Mouse (Mus musculus) heart, embryonic 14.5 days (tissue): Measurements from ENCODE around the gene Nap1l4. TPM values are rescaled to one million over a fixed set of nuclear protein-coding genes. Genes with fewer than 3 reads are reported as not detected.

Experiments used
- ATAC-seq: fragments of 200-750 bp; cut with Nextera tagmentation; 2 replicates; pipeline ENCODE4 v1.8.0; 2017; ENCODE audit warnings: low read depth, moderate TSS enrichment; ENCODE audit not compliant: insufficient number of reproducible peaks, insufficient read depth, low FRiP score
- H3K27ac ChIP-seq, 2 experiments: fragments of 200-500 bp in 1 of 2; fragments of 300-500 bp in 1 of 2; sonication (generic) in 1 of 2; replicated peaks in 1 of 2; 2 replicates each; pipeline ENCODE4 v1.5.1; 2012 to 2014; ENCODE audit warnings: low read depth in 2 of 2, low read length in 2 of 2, control low read depth in 1 of 2, mild to moderate bottlenecking in 1 of 2, mixed read lengths in 1 of 2; ENCODE audit not compliant: control insufficient read depth in 1 of 2, insufficient read depth in 1 of 2
- H3K27me3 ChIP-seq: fragments of 300-500 bp; sonication (generic); 2 replicates; pipeline ENCODE4 v1.6.1; 2014; ENCODE audit warnings: mild to moderate bottlenecking, low read length, control low read depth; ENCODE audit not compliant: control insufficient read depth, insufficient read depth
- H3K36me3 ChIP-seq: fragments of 300-500 bp; sonication (generic); 2 replicates; pipeline ENCODE4 v1.6.1; 2014; ENCODE audit warnings: mild to moderate bottlenecking, control low read depth, low read length, mixed read lengths; ENCODE audit not compliant: control insufficient read depth, insufficient read depth
- H3K4me1 ChIP-seq, 2 experiments: fragments of 200-500 bp in 1 of 2; fragments of 300-500 bp in 1 of 2; sonication (generic) in 1 of 2; 2 replicates each; pipeline ENCODE4 v1.6.1; 2012 to 2014; ENCODE audit warnings: low read length in 2 of 2, control low read depth in 1 of 2, mixed read lengths in 1 of 2; ENCODE audit not compliant: control insufficient read depth in 2 of 2, insufficient read depth in 2 of 2
- H3K4me2 ChIP-seq: fragments of 300-500 bp; sonication (generic); 2 replicates; pipeline ENCODE4 v1.6.1; 2014; ENCODE audit warnings: mild to moderate bottlenecking, low read length
- H3K4me3 ChIP-seq, 2 experiments: fragments of 200-500 bp in 1 of 2; fragments of 300-500 bp in 1 of 2; sonication (generic) in 1 of 2; 2 replicates each; pipeline ENCODE4 v1.5.1; 2012 to 2014; ENCODE audit warnings: low read length in 2 of 2, mild to moderate bottlenecking in 2 of 2, control low read depth in 1 of 2, low read depth in 1 of 2, moderate library complexity in 1 of 2; ENCODE audit not compliant: control insufficient read depth in 1 of 2, insufficient read depth in 1 of 2
- H3K9ac ChIP-seq: fragments of 300-500 bp; sonication (generic); 2 replicates; pipeline ENCODE4 v1.6.1; 2014; ENCODE audit warnings: mild to moderate bottlenecking, low read length
- H3K9me3 ChIP-seq: fragments of 300-500 bp; sonication (generic); 2 replicates; pipeline ENCODE4 v1.6.1; 2016; ENCODE audit warnings: low read length, control low read depth; ENCODE audit not compliant: control insufficient read depth
- WGBS: fragments of 180-500 bp; shearing (Covaris S2); extraction: QIAGEN DNeasy Blood & Tissue Kit; methylation state at CpG from one replicate; pipeline ENCODE4 v1.1.7; 2014; 5-methylcytosine and 5-hydroxymethylcytosine counted together
- polyA plus RNA-seq: library from polyadenylated mRNA; unstranded; fragments of >200 nt; fragmentation: Nextera tagmentation; extraction: Ambion mirVana; gene quantifications from 2 replicates; pipeline ENCODE4 v1.2.1, GENCODE M21; 2014

Nap1l4 gene
- 108 and 114 TPM in 2 replicates for polyA plus RNA-seq

GRCm38 (mm10) chr7:143548976-143549457 lies at the start of gene Nap1l4:
Gene Nap1l4, minus strand, starts transcription at chr7:143549106.
- peak; percentile 97 for ATAC-seq
- Histone ChIP-seq H3K4me3 (peak within 1 kb of the TSS; percentile 89 to 96), H3K27me3 (no peaks in the 10 kb centered on the region), H3K36me3 (peaks cover 13% of the 10 kb centered on the region; the same call in 1 of the 2 replicates), H3K4me1 (peaks cover 2 to 15% of the 10 kb centered on the region in 2 experiments; a peak in 3 of 4 replicates), H3K9ac (peak within 1 kb of the TSS; percentile 95), H3K4me2 (peak within 1 kb of the TSS; percentile 76), H3K27ac (peak within 1 kb of the TSS; percentile 93 to 94), H3K9me3 (no peaks in the 10 kb centered on the region)
- under 1% methylated on average over 43 of the region's 43 CpGs for WGBS

GRCm38 (mm10) chr7:143594865-143595264 lies 46.0 kb upstream of the Nap1l4 start:
- Histone ChIP-seq H3K4me2 (no peak overlapping the region), H3K4me3 (no peak overlapping the region), H3K9ac (no peak overlapping the region), H3K9me3 (no peaks in the 10 kb centered on the region), H3K36me3 (peaks cover 23% of the 10 kb centered on the region; the same call in 1 of the 2 replicates), H3K27ac (no peak overlapping the region), H3K4me1 (peaks cover 10 to 19% of the 10 kb centered on the region in 2 experiments), H3K27me3 (no peaks in the 10 kb centered on the region)
- ATAC-seq, result no peak
- WGBS, result 48% methylated on average over 5 of the region's 5 CpGs

- peaks cover 48% of the 10 kb centered on the region for H3K36me3 ChIP-seq
- no peak for ATAC-seq
- H3K4me2 ChIP-seq, result no peak overlapping the region
- H3K9ac ChIP-seq, result no peak overlapping the region
- WGBS, result 92% methylated on average over 10 of the region's 10 CpGs
- H3K4me1 ChIP-seq, result peaks cover 9 to 11% of the 10 kb centered on the region in 2 experiments
- no peaks in the 10 kb centered on the region for H3K9me3 ChIP-seq
- no peaks in the 10 kb centered on the region for H3K27me3 ChIP-seq
- H3K4me3 ChIP-seq, result no peak overlapping the region
- no peak overlapping the region for H3K27ac ChIP-seq
Observed at GRCm38 (mm10) chr7:143592255-143592654, 43.3 kb upstream of the Nap1l4 start.

- H3K4me3 ChIP-seq, result no peak overlapping the region
- H3K36me3 ChIP-seq, result peaks cover 81% of the 10 kb centered on the region
- no peaks in the 10 kb centered on the region for H3K27me3 ChIP-seq
- no peak for ATAC-seq
- no peak overlapping the region for H3K9ac ChIP-seq
- 77% methylated on average over 4 of the region's 4 CpGs for WGBS
- no peaks in the 10 kb centered on the region for H3K9me3 ChIP-seq
- no peak overlapping the region for H3K27ac ChIP-seq
- H3K4me2 ChIP-seq, result no peak overlapping the region
- no peaks in the 10 kb centered on the region for H3K4me1 ChIP-seq
Observed at GRCm38 (mm10) chr7:143588006-143588405, 39.1 kb upstream of the Nap1l4 start.

GRCm38 (mm10) chr7:143587586-143587985 lies 38.7 kb upstream of the Nap1l4 start:
- WGBS, result 85% methylated on average over 5 of the region's 5 CpGs
- Histone ChIP-seq H3K9me3 (no peaks in the 10 kb centered on the region), H3K27me3 (no peaks in the 10 kb centered on the region), H3K27ac (no peak overlapping the region), H3K36me3 (peaks cover 82% of the 10 kb centered on the region), H3K4me1 (no peaks in the 10 kb centered on the region), H3K4me3 (no peak overlapping the region), H3K4me2 (no peak overlapping the region), H3K9ac (no peak overlapping the region)
- ATAC-seq, result no peak

GRCm38 (mm10) chr7:143583956-143584355 lies 35.0 kb upstream of the Nap1l4 start:
- Histone ChIP-seq H3K9me3 (no peaks in the 10 kb centered on the region), H3K27ac (no peak overlapping the region), H3K27me3 (no peaks in the 10 kb centered on the region), H3K36me3 (peaks cover 80% of the 10 kb centered on the region), H3K9ac (no peak overlapping the region), H3K4me2 (no peak overlapping the region), H3K4me1 (no peaks in the 10 kb centered on the region), H3K4me3 (no peak overlapping the region)
- WGBS, result 23% methylated on average over 3 of the region's 3 CpGs
- no peak for ATAC-seq

- Histone ChIP-seq H3K9me3 (no peaks in the 10 kb centered on the region), H3K36me3 (peaks cover 81% of the 10 kb centered on the region), H3K4me1 (no peaks in the 10 kb centered on the region), H3K27ac (no peak overlapping the region), H3K27me3 (no peaks in the 10 kb centered on the region), H3K4me2 (no peak overlapping the region), H3K9ac (no peak overlapping the region), H3K4me3 (no peak overlapping the region)
- 83% methylated on average over 5 of the region's 5 CpGs for WGBS
- no peak for ATAC-seq
Observed at GRCm38 (mm10) chr7:143583025-143583424, 34.1 kb upstream of the Nap1l4 start.

- no peak overlapping the region for H3K4me2 ChIP-seq
- WGBS, result 90% methylated on average over 11 of the region's 11 CpGs
- H3K27me3 ChIP-seq, result no peaks in the 10 kb centered on the region
- H3K4me1 ChIP-seq, result peaks cover 0 to 7% of the 10 kb centered on the region in 2 experiments; a peak in 3 of 4 replicates
- no peak overlapping the region for H3K9ac ChIP-seq
- peaks cover 91% of the 10 kb centered on the region for H3K36me3 ChIP-seq
- H3K9me3 ChIP-seq, result no peaks in the 10 kb centered on the region
- no peak overlapping the region for H3K4me3 ChIP-seq
- H3K27ac ChIP-seq, result no peak overlapping the region
- ATAC-seq, result no peak
Observed at GRCm38 (mm10) chr7:143575751-143576150, 26.8 kb upstream of the Nap1l4 start.
